ENCODE assay signal across 18 mouse cellular contexts in the genomic region with DNA sequence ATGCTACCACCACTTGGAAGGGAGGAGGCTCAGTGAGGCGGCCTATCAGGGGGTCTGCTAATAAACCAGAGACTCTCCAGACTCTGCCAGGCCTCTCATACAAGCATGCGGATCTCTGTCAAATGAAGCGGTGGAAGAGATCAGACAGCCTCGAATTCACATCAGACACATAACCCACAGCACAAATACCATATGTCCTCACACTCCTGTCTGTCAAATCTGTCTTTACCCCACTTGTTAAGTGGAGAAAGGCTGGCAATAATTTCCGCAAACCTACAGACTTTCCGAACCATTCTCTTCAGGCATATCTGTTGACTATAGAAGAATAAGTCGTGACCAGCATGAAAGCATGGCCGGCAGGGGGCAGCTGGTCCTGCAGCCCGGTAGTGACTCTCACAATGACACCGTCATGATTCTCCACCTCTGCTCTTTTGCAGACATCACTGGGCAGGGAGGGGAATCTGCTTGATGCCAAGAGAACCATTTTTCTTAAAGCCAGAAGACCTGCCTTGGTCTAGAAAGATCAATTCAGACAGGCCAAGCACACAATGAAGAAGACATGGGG. TPM values are rescaled to one million over a fixed set of nuclear protein-coding genes. Genes with fewer than 3 reads are reported as not detected.
A peak's percentile ranks its signal among the peaks of the same experiment; 100 is the strongest.
DNase-seq lines count a peak whose midpoint lies in the region; ATAC-seq and TF ChIP-seq lines count a peak whose summit lies in the region.
"Had no signal": no experiment of that assay in that cellular context is flagged by ENCODE, and none has a peak within 500 bp of the region (broad histone marks: within the 10 kb centered on the region; RNA-seq: fewer than 3 reads in every experiment).

No protein-coding gene starts in this region.

- 46% methylated on average over 10 of the region's 10 CpGs for WGBS in forebrain, embryonic 14.5 days
- WGBS in forebrain, embryonic 10.5 days, result 67% methylated on average over 10 of the region's 10 CpGs

- H3K27me3 ChIP-seq in forebrain, embryonic 14.5 days (replicated peaks; ENCODE audit: control insufficient read depth, insufficient read depth, low read length), result no peaks in the 10 kb centered on the region
- H3K27me3 ChIP-seq in forebrain, embryonic 10.5 days (ENCODE audit: poor library complexity, severe bottlenecking), result no peaks in the 10 kb centered on the region
- H3K27me3 ChIP-seq: kidney, embryonic 15.5 days; liver, embryonic 15.5 days had no signal

- no peaks in the 10 kb centered on the region for H3K36me3 ChIP-seq in forebrain, embryonic 14.5 days (ENCODE audit: control insufficient read depth, insufficient read depth, low read length)
- H3K36me3 ChIP-seq in forebrain, embryonic 10.5 days (replicated peaks), result no peaks in the 10 kb centered on the region
- H3K36me3 ChIP-seq: kidney, embryonic 15.5 days had no signal

- TF ChIP-seq CTCF in layer of hippocampus, adult 2 months (conservative IDR thresholded peaks at IDR 0.05), result peak; percentile 61

- peak; percentile 68 for DNase-seq in forebrain, embryonic 14.5 days (ENCODE audit: low spot score)
- DNase-seq in forebrain, embryonic 10.5 days (ENCODE audit: extremely low spot score, low spot score), result no peak
- no peak for DNase-seq in layer of hippocampus, adult 2 months (ENCODE audit: low spot score in 2 of 2)
- DNase-seq in layer of hippocampus, adult 11-12 months (ENCODE audit: low spot score), result no peak
- DNase-seq in retina, embryonic 14.5 days (ENCODE audit: low spot score), result peak; percentile 34
- no peak for DNase-seq in retina, postnatal 1 day
- DNase-seq in spleen, adult 18-20 months, result no peak
- DNase-seq: adrenal gland, postnatal 14 days; cerebellum, adult 18-20 months; heart, postnatal 36 days; layer of hippocampus, postnatal 36 days had no signal

- no peak overlapping the region for H3K9ac ChIP-seq in forebrain, embryonic 14.5 days (ENCODE audit: low read length)
- H3K9ac ChIP-seq: kidney, embryonic 15.5 days; liver, embryonic 15.5 days had no signal

- H3K4me2 ChIP-seq in forebrain, embryonic 14.5 days (ENCODE audit: low read length), result no peak overlapping the region
- H3K4me2 ChIP-seq: kidney, embryonic 15.5 days had no signal

- H3K9me3 ChIP-seq in forebrain, embryonic 14.5 days (replicated peaks; ENCODE audit: control insufficient read depth, low read length), result no peaks in the 10 kb centered on the region
- H3K9me3 ChIP-seq in forebrain, embryonic 10.5 days, result no peaks in the 10 kb centered on the region
- H3K9me3 ChIP-seq: kidney, embryonic 15.5 days; liver, embryonic 15.5 days had no signal

- peaks cover 27% of the 10 kb centered on the region for H3K4me1 ChIP-seq in forebrain, embryonic 14.5 days (ENCODE audit: control insufficient read depth, insufficient read depth, low read length)
- H3K4me1 ChIP-seq in forebrain, embryonic 10.5 days, result no peaks in the 10 kb centered on the region
- H3K4me1 ChIP-seq: kidney, embryonic 15.5 days had no signal

- ATAC-seq in forebrain, embryonic 14.5 days, result peak; percentile 35; the same call in 1 of the 2 replicates
- ATAC-seq in frontal cortex, adult (ENCODE audit: low TSS enrichment), result no peak

- H3K4me3 ChIP-seq in forebrain, embryonic 14.5 days (ENCODE audit: low read depth, low read length), result no peak overlapping the region
- no peak overlapping the region for H3K4me3 ChIP-seq in forebrain, embryonic 10.5 days
- no peak overlapping the region for H3K4me3 ChIP-seq in layer of hippocampus, adult 2 months
- H3K4me3 ChIP-seq: erythroblast, embryonic 14.5 days; kidney, embryonic 15.5 days; liver, embryonic 15.5 days had no signal

- peak overlapping the region; percentile 80 for H3K27ac ChIP-seq in forebrain, embryonic 14.5 days (ENCODE audit: low read depth, low read length)
- no peak overlapping the region for H3K27ac ChIP-seq in forebrain, embryonic 10.5 days
- peak overlapping the region; percentile 7; the same call in 1 of the 2 replicates for H3K27ac ChIP-seq in layer of hippocampus, adult 2 months
- H3K27ac ChIP-seq: kidney, embryonic 15.5 days had no signal

RNA-seq across cellular contexts. Expression of a gene that starts 58.0 kb away (rescaled TPM):
- polyA plus RNA-seq in forebrain, embryonic 14.5 days (2014; fragmentation: Nextera tagmentation; extraction: Ambion mirVana), result 4.2 and 4.3 TPM in 2 replicates
- 0.89 and 0.90 TPM in 2 replicates for polyA plus RNA-seq in forebrain, embryonic 10.5 days (2016; fragmentation: Nextera tagmentation; extraction: Ambion mirVana)
- total RNA-seq in layer of hippocampus, adult 2 months (2021), result 1 to 10 TPM; 2.2 to 3.2 TPM
- total RNA-seq: adrenal gland, postnatal 14 days; heart, postnatal 36 days; neutrophil, adult 5-6 weeks had no signal
- polyA plus RNA-seq: C2C12; erythroblast, embryonic 14.5 days; liver, embryonic 15.5 days; small intestine, adult 2 months had no signal

Comparison
In these comparisons a context has a peak if more than half of its experiments do, and no peak if none do; other contexts are left out.
1. DNase-seq: peak in forebrain, embryonic 14.5 days (single experiment) and retina, embryonic 14.5 days (single experiment); none in forebrain, embryonic 10.5 days (single experiment), layer of hippocampus, adult 2 months (0 of 2), layer of hippocampus, adult 11-12 months (single experiment), retina, postnatal 1 day (single experiment) and spleen, adult 18-20 months (0 of 2).